Mouse (Mus musculus) adrenal gland, postnatal 4 days (tissue): ENCODE measurements at regions not wholly inside any gene's neighbourhood (a gene's known extent, or its start where the extent isn't known, plus 50 kb on each side); places are given as distances from the start of the nearest gene placed in this dataset.

Experiments
- DNase-seq, 2 experiments: peaks; one replicate each; pipeline ENCODE4 v3.0.0; 2021 to 2022; ENCODE audit warnings: low spot score in 2 of 2, mixed read lengths in 2 of 2

GRCm38 (mm10) chr17:4198001-4198400 lies 501.9 kb upstream of the Nox3 start:
- DNase-seq = no peak

GRCm38 (mm10) chr17:4199698-4200153 lies 503.7 kb upstream of the Nox3 start:
- DNase-seq = no peak

GRCm38 (mm10) chr17:4201300-4201699 lies 505.2 kb upstream of the Nox3 start:
- no peak for DNase-seq

- DNase-seq = no peak
Measured at GRCm38 (mm10) chr17:4208142-4208925, 512.3 kb upstream of the Nox3 start.

GRCm38 (mm10) chr17:4209650-4210049 lies 513.6 kb upstream of the Nox3 start:
- DNase-seq = no peak

DNA sequence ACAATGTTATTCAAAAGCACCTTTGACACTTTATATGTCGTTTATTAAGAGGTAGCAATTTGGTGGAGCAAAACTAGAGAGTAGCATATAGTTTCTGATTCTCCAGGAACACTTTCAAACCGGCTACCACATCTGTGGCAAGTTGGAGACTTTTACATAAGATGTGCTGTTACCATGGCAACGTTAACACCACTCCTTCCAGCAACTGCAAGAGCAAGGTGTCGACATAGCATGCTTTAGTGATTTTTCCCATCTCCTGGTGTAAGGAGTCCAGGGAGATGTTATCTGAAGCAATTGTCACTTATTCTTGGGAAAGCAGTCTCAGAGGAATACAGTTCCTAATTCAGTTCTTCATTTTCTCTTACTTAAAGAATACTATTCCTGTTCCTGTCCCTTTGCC lies 516.5 kb upstream of the Nox3 start:
- DNase-seq = no peak

DNA sequence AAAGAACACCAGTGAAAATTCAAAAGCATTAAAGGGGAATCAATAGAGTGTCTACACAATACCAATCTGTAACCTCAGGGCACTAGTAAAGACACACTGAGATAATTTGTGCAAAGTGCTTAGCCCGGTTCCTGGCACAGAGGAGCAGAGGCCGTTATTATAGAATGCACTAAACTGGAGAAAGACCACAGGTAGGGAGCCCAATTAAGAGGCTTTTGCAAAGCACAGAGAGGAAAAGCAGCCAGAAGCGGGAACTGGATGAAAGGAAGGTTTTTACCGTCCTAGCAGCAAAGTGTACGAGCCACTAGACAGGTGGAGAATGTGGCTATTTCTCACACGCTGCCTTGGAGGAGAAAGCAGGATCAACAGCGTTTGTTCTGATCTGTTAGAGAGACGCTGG lies 518.9 kb upstream of the Nox3 start:
- DNase-seq = no peak

GRCm38 (mm10) chr17:4216203-4216602 lies 520.1 kb upstream of the Nox3 start:
- DNase-seq = no peak

- DNase-seq = no peak
Measured at GRCm38 (mm10) chr17:4216750-4217149, 520.7 kb upstream of the Nox3 start.

GRCm38 (mm10) chr17:4220661-4221360 lies 524.8 kb upstream of the Nox3 start:
- no peak for DNase-seq

GRCm38 (mm10) chr17:4227889-4228288 lies 531.8 kb upstream of the Nox3 start:
- no peak for DNase-seq

DNA sequence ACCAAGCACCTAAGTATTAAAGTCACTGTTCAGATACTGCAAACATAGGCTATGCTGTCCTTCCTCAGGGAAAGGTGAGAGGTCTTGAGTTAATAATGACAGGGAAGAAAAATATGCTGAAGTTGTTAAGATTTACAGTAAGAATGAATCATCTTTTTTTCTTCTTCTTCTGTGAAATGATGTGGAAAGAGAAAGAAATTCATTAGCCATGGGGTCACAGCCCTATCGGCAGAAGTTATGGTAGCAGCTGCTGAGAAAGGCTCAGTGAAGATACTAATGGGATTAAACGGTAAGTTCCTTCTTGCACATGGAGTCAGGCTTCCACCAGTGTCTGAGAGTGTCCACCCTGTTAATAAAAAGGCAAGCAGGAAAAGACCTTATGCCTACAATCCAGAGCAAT lies 533.9 kb upstream of the Nox3 start:
- no peak for DNase-seq

- DNase-seq = no peak
Measured at GRCm38 (mm10) chr17:4250476-4250875, 554.4 kb upstream of the Nox3 start.

GRCm38 (mm10) chr17:4265471-4265870 lies 569.4 kb upstream of the Nox3 start:
- no peak for DNase-seq

DNA sequence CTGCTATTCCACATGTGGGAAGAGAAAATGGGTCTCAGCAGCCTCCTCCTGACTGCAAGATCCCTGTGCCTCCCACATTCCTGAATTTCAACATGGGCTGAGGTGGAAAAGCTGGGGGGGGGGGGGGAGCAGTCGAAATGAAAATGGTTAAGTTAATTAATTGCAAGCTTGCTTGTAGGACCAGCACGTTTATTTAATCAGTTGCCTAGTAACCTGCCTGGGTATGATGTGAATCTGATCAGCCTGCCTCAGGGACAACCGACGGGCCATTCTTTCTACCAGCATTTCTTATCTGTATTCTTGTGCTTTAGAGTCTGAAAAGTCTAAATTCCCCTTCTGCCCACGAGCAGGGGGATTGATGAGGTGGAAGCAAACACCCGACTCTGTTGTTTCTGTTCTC lies 569.9 kb upstream of the Nox3 start:
- no peak for DNase-seq

DNA sequence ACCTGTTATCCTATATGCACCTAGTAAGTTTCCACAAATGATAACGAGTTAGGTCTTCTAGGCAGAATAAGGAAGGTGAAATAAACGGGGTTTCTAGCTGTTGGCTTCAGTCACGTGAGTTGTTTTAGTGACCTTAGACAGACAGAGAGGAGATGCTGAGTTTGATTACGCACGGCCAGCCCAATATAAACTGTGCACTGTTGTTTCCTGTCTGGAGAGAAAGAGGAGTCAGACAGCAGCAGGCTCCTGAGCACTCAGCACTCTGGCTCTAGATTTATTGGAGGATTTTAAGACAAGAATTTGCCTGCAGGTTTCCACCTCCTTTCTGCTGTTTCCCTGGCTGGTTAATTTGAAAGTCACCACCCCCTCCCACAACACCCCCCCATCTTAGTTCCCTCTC lies 570.4 kb upstream of the Nox3 start:
- DNase-seq = no peak

DNA sequence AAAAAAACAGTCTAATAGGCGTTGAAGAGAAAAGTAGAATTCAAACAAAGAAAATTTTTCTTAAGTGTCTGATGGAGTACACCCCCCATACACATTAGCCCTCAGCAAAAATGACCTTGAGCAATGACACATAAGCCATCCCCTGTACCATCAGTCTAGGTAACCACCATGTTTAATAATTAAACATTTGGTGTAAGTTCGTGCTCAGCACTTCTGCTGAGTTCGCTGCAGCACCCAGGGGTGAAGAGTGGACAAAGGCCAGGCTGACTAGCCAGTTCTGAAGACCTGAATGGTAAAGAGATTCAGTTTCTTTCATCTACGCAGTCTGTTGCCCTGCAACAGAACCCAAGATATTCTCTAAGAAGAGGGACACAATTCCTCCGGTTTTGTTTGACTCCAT lies 572.3 kb upstream of the Nox3 start:
- no peak for DNase-seq

- no peak for DNase-seq
Measured at GRCm38 (mm10) chr17:4272456-4272855, 576.4 kb upstream of the Nox3 start.

DNA sequence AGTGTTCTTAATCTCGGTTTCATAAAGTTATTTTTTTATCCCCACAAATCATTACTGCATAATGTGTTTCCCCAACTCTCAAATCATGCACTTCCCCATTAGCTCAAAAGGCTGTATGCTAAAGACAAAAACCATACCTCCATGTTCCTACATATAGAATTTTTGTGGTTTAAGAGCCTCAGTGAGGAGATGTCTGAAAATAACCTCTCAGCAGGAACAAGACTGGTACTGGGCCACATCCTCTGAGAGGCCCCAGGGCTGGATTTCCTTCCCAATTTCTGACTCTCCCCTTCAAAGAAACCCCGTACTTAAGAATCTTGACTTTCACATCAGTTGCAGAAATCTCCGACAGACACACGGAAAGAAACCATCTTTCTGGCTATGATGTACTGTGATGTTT lies 580.7 kb upstream of the Nox3 start:
- DNase-seq = no peak

DNA sequence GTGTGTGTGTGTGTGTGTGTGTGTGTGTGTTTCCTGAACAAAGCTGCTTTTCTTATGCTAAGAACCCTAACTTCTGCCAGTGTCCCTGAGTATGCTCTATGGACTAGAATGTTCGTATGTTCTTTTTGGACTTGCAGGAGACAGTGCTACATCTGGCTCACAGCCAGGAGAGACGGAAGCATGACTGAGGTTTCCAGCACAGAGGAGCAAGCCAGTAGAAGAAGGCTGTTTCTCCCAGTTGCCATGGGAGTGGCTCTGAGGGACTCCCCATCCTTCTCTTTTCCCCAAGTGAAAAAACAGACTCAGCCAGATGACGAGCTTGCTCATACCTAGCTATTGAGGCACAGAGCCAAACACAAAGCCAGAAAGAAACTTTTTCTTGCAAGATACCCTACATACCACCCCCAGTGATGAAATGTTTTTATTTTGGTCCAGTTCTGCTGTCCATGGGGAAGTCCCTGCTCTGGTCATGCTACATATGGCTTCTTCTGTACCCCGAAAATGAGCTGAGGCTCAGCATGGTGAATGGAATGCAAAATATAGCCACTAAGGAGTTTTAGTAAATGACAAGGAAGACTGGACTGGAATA lies 582.3 kb upstream of the Nox3 start:
- no peak for DNase-seq

DNA sequence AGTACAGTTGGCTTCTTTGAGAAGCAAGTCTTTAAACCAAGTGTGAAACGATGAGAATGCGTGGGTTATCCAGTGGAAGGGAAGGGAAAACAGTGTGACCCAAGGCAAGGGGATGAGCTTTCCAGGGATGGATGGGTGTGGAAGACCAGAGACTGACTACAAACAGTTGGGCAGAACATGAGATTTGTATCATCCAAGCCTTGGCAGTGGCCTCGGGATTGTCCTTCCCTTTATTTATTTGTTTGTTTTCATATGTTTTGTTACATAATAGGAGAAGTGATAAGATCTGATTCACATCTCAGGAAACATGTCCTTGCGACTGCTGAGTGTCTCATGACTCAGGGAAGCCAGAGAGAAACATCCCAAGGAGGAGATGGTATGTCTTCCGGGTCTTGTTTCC lies 585.4 kb upstream of the Nox3 start:
- DNase-seq = no peak

DNA sequence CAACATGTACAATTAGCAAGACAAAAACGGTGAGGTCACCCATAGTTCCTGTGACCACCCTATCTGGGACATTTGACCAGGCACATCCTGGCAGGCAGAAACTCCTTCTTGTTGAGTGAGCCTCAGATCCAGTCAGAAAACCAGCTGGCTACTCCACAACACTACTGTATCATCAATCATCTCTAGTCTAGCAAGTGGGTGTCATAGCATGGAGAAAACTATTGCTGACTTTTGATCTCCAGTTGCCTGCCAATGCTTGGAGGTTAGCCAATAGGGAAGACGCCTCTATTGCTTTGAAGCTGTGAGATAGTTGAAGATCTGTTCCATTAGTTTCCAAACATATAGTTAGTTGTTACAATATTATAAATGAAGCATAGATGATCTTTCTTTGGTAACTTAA lies 595.4 kb upstream of the Nox3 start:
- DNase-seq = no peak
